Mouse (Mus musculus): ENCODE measurements at regions not wholly inside any gene's neighbourhood (a gene's known extent, or its start where the extent isn't known, plus 50 kb on each side); places are given as distances from the start of the nearest gene placed in this dataset.

GRCm38 (mm10) chr3:21798139-21798538 lies 278.3 kb upstream of the Tbl1xr1 start:
- TF ChIP-seq CTCF (IDR thresholded peaks at IDR 0.05 in 2 of 3, conservative IDR thresholded peaks at IDR 0.05 in 1 of 3; ENCODE audit: control insufficient read depth in 1 of 3, insufficient read depth in 1 of 3, low read depth in 2 of 3, low read length in 3 of 3, poor library complexity in 1 of 3, severe bottlenecking in 1 of 3): no peak
- no peak for TF ChIP-seq CHD2 (IDR thresholded peaks at IDR 0.05; ENCODE audit: low read length)
- no peak for TF ChIP-seq E2F4 (IDR thresholded peaks at IDR 0.05; ENCODE audit: borderline replicate concordance, low read depth, low read length)
- no peak for TF ChIP-seq POLR2AphosphoS2 (IDR thresholded peaks at IDR 0.05; ENCODE audit: low read length)
- TF ChIP-seq MAZ (IDR thresholded peaks at IDR 0.05; ENCODE audit: low read depth, low read length): no peak
- no peak for TF ChIP-seq POLR2A (IDR thresholded peaks at IDR 0.05; ENCODE audit: control insufficient read depth in 1 of 2, insufficient read depth in 1 of 2, low read depth in 1 of 2, low read length in 2 of 2, poor library complexity in 1 of 2)
- no peak for TF ChIP-seq GABPA (IDR thresholded peaks at IDR 0.05; ENCODE audit: low read depth, low read length)
- no peak for TF ChIP-seq EP300 (IDR thresholded peaks at IDR 0.05; ENCODE audit: low read depth in 1 of 2, low read length in 2 of 2)
- no peak for TF ChIP-seq MXI1 (IDR thresholded peaks at IDR 0.05; ENCODE audit: low read depth, low read length)
- no peak for TF ChIP-seq KAT2A (conservative IDR thresholded peaks at IDR 0.05; ENCODE audit: low read depth, low read length)
- no peak for TF ChIP-seq UBTF (IDR thresholded peaks at IDR 0.05; ENCODE audit: borderline replicate concordance, insufficient read depth, low read depth, low read length)
- no peak for TF ChIP-seq CHD1 (IDR thresholded peaks at IDR 0.05; ENCODE audit: low read depth, low read length)
- no peak for TF ChIP-seq GATA1 (IDR thresholded peaks at IDR 0.05; ENCODE audit: low read depth, low read length)
- no peak for TF ChIP-seq USF2 (IDR thresholded peaks at IDR 0.05; ENCODE audit: borderline replicate concordance in 1 of 2, insufficient read depth in 1 of 2, low read depth in 1 of 2, low read length in 2 of 2)

All from MEL (cell line).